Comparison of ENCODE assay signal across 29 mouse cellular contexts in genomic region chr11:78069130-78069529, GRCm38 (mm10). TPM values are rescaled to one million over a fixed set of nuclear protein-coding genes. Genes with fewer than 3 reads are reported as not detected.
DNase-seq lines count a peak whose midpoint lies in the region; ATAC-seq and TF ChIP-seq lines count a peak whose summit lies in the region.
"Had no signal": no experiment of that assay in that cellular context is flagged by ENCODE, and none has a peak within 500 bp of the region (broad histone marks: within the 10 kb centered on the region; RNA-seq: fewer than 3 reads in every experiment).

No protein-coding gene starts in this region.

- no peak overlapping the region for H3K4me2 ChIP-seq in forebrain, embryonic 12.5 days
- H3K4me2 ChIP-seq in embryonic facial prominence, embryonic 11.5 days (ENCODE audit: low read depth, low read length): no peak overlapping the region
- H3K4me2 ChIP-seq in liver, embryonic 13.5 days: peak overlapping the region; percentile 79
- H3K4me2 ChIP-seq: embryonic facial prominence, embryonic 12.5 days; forebrain, embryonic 13.5 days; lung, embryonic 14.5 days; midbrain, embryonic 15.5 days; neural tube, embryonic 12.5 days had no signal

- 87% methylated on average over 5 of the region's 5 CpGs for WGBS in forebrain, embryonic 10.5 days
- WGBS in forebrain, embryonic 12.5 days: 88% methylated on average over 5 of the region's 5 CpGs
- 82% methylated on average over 5 of the region's 5 CpGs for WGBS in embryonic facial prominence, embryonic 11.5 days
- WGBS in liver, embryonic 13.5 days (ENCODE audit: insufficient replicate concordance): 16% methylated on average over 5 of the region's 5 CpGs

- H3K36me3 ChIP-seq in forebrain, embryonic 10.5 days (replicated peaks): peaks cover 32% of the 10 kb centered on the region
- peaks cover 25% of the 10 kb centered on the region for H3K36me3 ChIP-seq in forebrain, embryonic 12.5 days (replicated peaks)
- H3K36me3 ChIP-seq in G1E (replicated peaks): peaks cover 36% of the 10 kb centered on the region
- H3K36me3 ChIP-seq in embryonic facial prominence, embryonic 11.5 days (replicated peaks; ENCODE audit: control insufficient read depth, insufficient read depth, low read depth, low read length): no peaks in the 10 kb centered on the region
- H3K36me3 ChIP-seq in liver, embryonic 13.5 days: peaks cover 18% of the 10 kb centered on the region

- no peaks in the 10 kb centered on the region; the same call in 1 of the 2 replicates for H3K4me1 ChIP-seq in forebrain, embryonic 10.5 days
- H3K4me1 ChIP-seq in forebrain, embryonic 12.5 days: no peaks in the 10 kb centered on the region
- peaks cover 95% of the 10 kb centered on the region for H3K4me1 ChIP-seq in G1E (ENCODE audit: insufficient read depth, low read depth, low read length)
- no peaks in the 10 kb centered on the region for H3K4me1 ChIP-seq in embryonic facial prominence, embryonic 11.5 days (ENCODE audit: control insufficient read depth, insufficient read depth, low read length)
- peaks cover 79% of the 10 kb centered on the region for H3K4me1 ChIP-seq in liver, embryonic 13.5 days (replicated peaks)
- H3K4me1 ChIP-seq: embryonic facial prominence, embryonic 12.5 days; forebrain, embryonic 13.5 days; midbrain, embryonic 15.5 days; neural tube, embryonic 12.5 days had no signal

- DNase-seq in forebrain, embryonic 10.5 days (ENCODE audit: extremely low spot score, low spot score): no peak
- no peak for DNase-seq in G1E (ENCODE audit: low spot score)
- no peak for DNase-seq in embryonic facial prominence, embryonic 11.5 days (ENCODE audit: low spot score)
- no peak for DNase-seq in liver, embryonic 13.5 days
- DNase-seq in natural killer cell, adult 2 months (ENCODE audit: low spot score in 2 of 2): no peak
- DNase-seq in gastrocnemius, postnatal 4 days (ENCODE audit: low spot score in 2 of 2): no peak
- DNase-seq in spleen, postnatal 14 days (ENCODE audit: low spot score in 2 of 2): no peak
- DNase-seq: adrenal gland, adult 8-10 months; cerebellum, adult 8-10 months; cerebellum, postnatal 25 days; gastrocnemius, postnatal 25 days; heart, adult 18-20 months; kidney, adult 2 months; kidney, postnatal 36 days; lung, embryonic 14.5 days; lung, postnatal 14 days; right cerebral cortex, adult 18-20 months; spleen, adult 18-20 months; thymus, adult 18-20 months; thymus, postnatal 25 days had no signal

- ATAC-seq in forebrain, embryonic 12.5 days (ENCODE audit: low FRiP score): no peak
- ATAC-seq in G1E (ENCODE audit: extremely low read depth, insufficient number of reproducible peaks, low FRiP score, poor library complexity, severe bottlenecking): no peak
- no peak for ATAC-seq in embryonic facial prominence, embryonic 11.5 days (replicated peaks; ENCODE audit: insufficient number of reproducible peaks, low FRiP score, low TSS enrichment, low read depth)
- no peak for ATAC-seq in liver, embryonic 13.5 days (ENCODE audit: low read depth)
- ATAC-seq: activated CD4-positive, CD25-positive, alpha-beta regulatory T cell, adult 4 months; forebrain, embryonic 13.5 days; hindbrain, embryonic 16.5 days; midbrain, embryonic 15.5 days had no signal

- H3K9ac ChIP-seq in forebrain, embryonic 12.5 days: no peak overlapping the region
- H3K9ac ChIP-seq in embryonic facial prominence, embryonic 11.5 days (replicated peaks; ENCODE audit: low read length): no peak overlapping the region
- H3K9ac ChIP-seq in liver, embryonic 13.5 days: peak overlapping the region; percentile 83
- H3K9ac ChIP-seq: embryonic facial prominence, embryonic 12.5 days; forebrain, embryonic 13.5 days; lung, embryonic 14.5 days; midbrain, embryonic 15.5 days; neural tube, embryonic 12.5 days had no signal

- H3K27me3 ChIP-seq in forebrain, embryonic 10.5 days (ENCODE audit: poor library complexity, severe bottlenecking): no peaks in the 10 kb centered on the region
- peaks cover 5% of the 10 kb centered on the region; the same call in 1 of the 2 replicates for H3K27me3 ChIP-seq in forebrain, embryonic 12.5 days
- H3K27me3 ChIP-seq in G1E (ENCODE audit: insufficient read depth, low read length): no peaks in the 10 kb centered on the region
- H3K27me3 ChIP-seq in embryonic facial prominence, embryonic 11.5 days (ENCODE audit: control insufficient read depth, insufficient read depth, low read length): no peaks in the 10 kb centered on the region
- no peaks in the 10 kb centered on the region for H3K27me3 ChIP-seq in liver, embryonic 13.5 days
- H3K27me3 ChIP-seq: embryonic facial prominence, embryonic 12.5 days; forebrain, embryonic 13.5 days; midbrain, embryonic 15.5 days; neural tube, embryonic 12.5 days had no signal

- TF ChIP-seq CTCF in G1E (IDR thresholded peaks at IDR 0.05; ENCODE audit: low read depth, low read length): no peak

- no peaks in the 10 kb centered on the region for H3K9me3 ChIP-seq in forebrain, embryonic 10.5 days
- H3K9me3 ChIP-seq in forebrain, embryonic 12.5 days: no peaks in the 10 kb centered on the region
- H3K9me3 ChIP-seq in G1E (replicated peaks): no peaks in the 10 kb centered on the region
- no peaks in the 10 kb centered on the region for H3K9me3 ChIP-seq in embryonic facial prominence, embryonic 11.5 days (replicated peaks; ENCODE audit: control insufficient read depth, low read length)
- H3K9me3 ChIP-seq in liver, embryonic 13.5 days (replicated peaks): no peaks in the 10 kb centered on the region
- H3K9me3 ChIP-seq: embryonic facial prominence, embryonic 12.5 days; forebrain, embryonic 13.5 days; midbrain, embryonic 15.5 days; neural tube, embryonic 12.5 days had no signal

- no peak overlapping the region for H3K4me3 ChIP-seq in forebrain, embryonic 10.5 days
- no peak overlapping the region for H3K4me3 ChIP-seq in forebrain, embryonic 12.5 days (replicated peaks)
- peak overlapping the region; percentile 44; the same call in 1 of the 2 replicates for H3K4me3 ChIP-seq in G1E (ENCODE audit: low read depth, low read length)
- H3K4me3 ChIP-seq in embryonic facial prominence, embryonic 11.5 days (ENCODE audit: low read depth, low read length): no peak overlapping the region
- H3K4me3 ChIP-seq in liver, embryonic 13.5 days (replicated peaks): peak overlapping the region; percentile 44
- H3K4me3 ChIP-seq: embryonic facial prominence, embryonic 12.5 days; forebrain, embryonic 13.5 days; layer of hippocampus, adult 2 months; midbrain, embryonic 15.5 days; neural tube, embryonic 12.5 days had no signal

- 0 out of 2 replicates have a peak overlapping the region, but pooled peaks have one; percentile 44 for H3K27ac ChIP-seq in forebrain, embryonic 10.5 days
- H3K27ac ChIP-seq in forebrain, embryonic 12.5 days: no peak overlapping the region
- 0 out of 2 replicates have a peak overlapping the region, but pooled peaks have one; percentile 8 for H3K27ac ChIP-seq in embryonic facial prominence, embryonic 11.5 days (replicated peaks; ENCODE audit: low read depth, low read length)
- H3K27ac ChIP-seq in liver, embryonic 13.5 days: peak overlapping the region; percentile 100
- H3K27ac ChIP-seq: embryonic facial prominence, embryonic 12.5 days; forebrain, embryonic 13.5 days; layer of hippocampus, adult 2 months; midbrain, embryonic 15.5 days; neural tube, embryonic 12.5 days; stomach, postnatal 0 days had no signal

RNA-seq across cellular contexts. Expression of gene Eral1, which starts 11.1 kb away (rescaled TPM):
- polyA plus RNA-seq in forebrain, embryonic 10.5 days (2016; fragmentation: Nextera tagmentation; extraction: Ambion mirVana): 39.7 and 40.7 TPM in 2 replicates
- polyA plus RNA-seq in forebrain, embryonic 12.5 days (2016; fragmentation: Nextera tagmentation; extraction: Ambion mirVana): 33.1 and 35.5 TPM in 2 replicates
- 60.3 and 65.4 TPM in 2 replicates for total RNA-seq in G1E (2014; fragmentation: Nextera tagmentation)
- 35.0 and 35.7 TPM in 2 replicates for total RNA-seq in G1E (2017)
- polyA plus RNA-seq in G1E (2012): 5.0 and 8.7 TPM in 2 replicates
- polyA plus RNA-seq in embryonic facial prominence, embryonic 11.5 days (2014; fragmentation: Nextera tagmentation; extraction: Ambion mirVana): 37.5 and 44.6 TPM in 2 replicates
- polyA plus RNA-seq in liver, embryonic 13.5 days (2015; fragmentation: Nextera tagmentation; extraction: Ambion mirVana): 19.1 and 20.2 TPM in 2 replicates
- 10 to 100 TPM; 20.9 to 21.4 TPM for total RNA-seq in gastrocnemius, postnatal 4 days (2021)

RNA-seq across cellular contexts. Expression of gene Fam222b, which starts 25.3 kb away (rescaled TPM):
- polyA plus RNA-seq in forebrain, embryonic 10.5 days (2016; fragmentation: Nextera tagmentation; extraction: Ambion mirVana): 24.2 and 24.6 TPM in 2 replicates
- 22.3 and 25.5 TPM in 2 replicates for polyA plus RNA-seq in forebrain, embryonic 12.5 days (2016; fragmentation: Nextera tagmentation; extraction: Ambion mirVana)
- total RNA-seq in G1E (2014; fragmentation: Nextera tagmentation) (14.1 and 18.1 TPM in 2 replicates), G1E (2017) (1.5 and 1.9 TPM in 2 replicates)
- 28.9 and 30.3 TPM in 2 replicates for polyA plus RNA-seq in G1E (2012)
- polyA plus RNA-seq in embryonic facial prominence, embryonic 11.5 days (2014; fragmentation: Nextera tagmentation; extraction: Ambion mirVana): 19.0 and 22.8 TPM in 2 replicates
- polyA plus RNA-seq in liver, embryonic 13.5 days (2015; fragmentation: Nextera tagmentation; extraction: Ambion mirVana): 3.7 and 5.5 TPM in 2 replicates
- total RNA-seq in gastrocnemius, postnatal 4 days (2021): 10 to 100 TPM; 10.4 to 11.6 TPM

RNA-seq across cellular contexts. Expression of gene Flot2, which starts 31.4 kb away (rescaled TPM):
- polyA plus RNA-seq in forebrain, embryonic 10.5 days (2016; fragmentation: Nextera tagmentation; extraction: Ambion mirVana): 72.5 and 72.7 TPM in 2 replicates
- 68.5 and 69.2 TPM in 2 replicates for polyA plus RNA-seq in forebrain, embryonic 12.5 days (2016; fragmentation: Nextera tagmentation; extraction: Ambion mirVana)
- total RNA-seq in G1E (2014; fragmentation: Nextera tagmentation): 18.0 and 19.4 TPM in 2 replicates
- total RNA-seq in G1E (2017): 20.6 and 21.3 TPM in 2 replicates
- polyA plus RNA-seq in G1E (2012): 13.8 and 15.6 TPM in 2 replicates
- polyA plus RNA-seq in embryonic facial prominence, embryonic 11.5 days (2014; fragmentation: Nextera tagmentation; extraction: Ambion mirVana): 40.4 and 45.7 TPM in 2 replicates
- 24.6 and 27.1 TPM in 2 replicates for polyA plus RNA-seq in liver, embryonic 13.5 days (2015; fragmentation: Nextera tagmentation; extraction: Ambion mirVana)
- 10 to 100 TPM; 70.3 to 76.4 TPM for total RNA-seq in gastrocnemius, postnatal 4 days (2021)

RNA-seq across cellular contexts. Expression of gene Dhrs13, which starts 37.0 kb away (rescaled TPM):
- 14.4 and 17.1 TPM in 2 replicates for polyA plus RNA-seq in forebrain, embryonic 10.5 days (2016; fragmentation: Nextera tagmentation; extraction: Ambion mirVana)
- 20.6 and 21.2 TPM in 2 replicates for polyA plus RNA-seq in forebrain, embryonic 12.5 days (2016; fragmentation: Nextera tagmentation; extraction: Ambion mirVana)
- total RNA-seq in G1E (2014; fragmentation: Nextera tagmentation) (7.2 and 11.0 TPM in 2 replicates), G1E (2017) (9.2 and 10.0 TPM in 2 replicates)
- polyA plus RNA-seq in G1E (2012): 6.9 and 7.9 TPM in 2 replicates
- polyA plus RNA-seq in embryonic facial prominence, embryonic 11.5 days (2014; fragmentation: Nextera tagmentation; extraction: Ambion mirVana): 17.3 and 19.5 TPM in 2 replicates
- polyA plus RNA-seq in liver, embryonic 13.5 days (2015; fragmentation: Nextera tagmentation; extraction: Ambion mirVana): 18.2 and 19.3 TPM in 2 replicates
- total RNA-seq in gastrocnemius, postnatal 4 days (2021): 1 to 10 TPM; 6.2 to 7.6 TPM

Comparison
In these comparisons a context has a peak if more than half of its experiments do, and no peak if none do; other contexts are left out.
1. H3K4me3 ChIP-seq: peak in G1E (single experiment) and liver, embryonic 13.5 days (single experiment); none in forebrain, embryonic 10.5 days (single experiment), forebrain, embryonic 12.5 days (single experiment) and embryonic facial prominence, embryonic 11.5 days (single experiment).